Mouse (Mus musculus) kidney, embryonic 16.5 days (tissue): ENCODE results near the gene Sh3bgrl3. TPM values are rescaled to one million over a fixed set of nuclear protein-coding genes. Genes with fewer than 3 reads are reported as not detected.

ENCODE experiments used
- ATAC-seq: fragments of 200-750 bp; cut with Nextera tagmentation; 2 replicates; pipeline ENCODE4 v1.8.0; 2017; ENCODE audit warnings: moderate TSS enrichment; ENCODE audit not compliant: low FRiP score, low TSS enrichment
- H3K27ac ChIP-seq: fragments of 300-500 bp; sonication (generic); 2 replicates; pipeline ENCODE4 v1.5.1; 2014; ENCODE audit warnings: low read length
- H3K27me3 ChIP-seq: fragments of 300-500 bp; sonication (generic); 2 replicates; pipeline ENCODE4 v1.6.1; 2014; ENCODE audit warnings: low read length, control low read depth, mixed read lengths; ENCODE audit not compliant: insufficient read depth
- H3K36me3 ChIP-seq: fragments of 300-500 bp; sonication (generic); 2 replicates; pipeline ENCODE4 v1.6.1; 2014; ENCODE audit warnings: low read length, control low read depth, mixed read lengths; ENCODE audit not compliant: insufficient read depth
- H3K4me1 ChIP-seq: fragments of 300-500 bp; sonication (generic); 2 replicates; pipeline ENCODE4 v1.6.1; 2014; ENCODE audit warnings: low read length, control low read depth, mixed read lengths; ENCODE audit not compliant: insufficient read depth
- H3K4me2 ChIP-seq: fragments of 300-500 bp; sonication (generic); replicated peaks from 2 replicates; pipeline ENCODE4 v1.6.1; 2014; ENCODE audit warnings: low read depth, low read length
- H3K4me3 ChIP-seq: fragments of 300-500 bp; sonication (generic); 2 replicates; pipeline ENCODE4 v1.5.1; 2014; ENCODE audit warnings: mild to moderate bottlenecking, low read length
- H3K9ac ChIP-seq: fragments of 300-500 bp; sonication (generic); replicated peaks from 2 replicates; pipeline ENCODE4 v1.6.1; 2014; ENCODE audit warnings: low read length
- H3K9me3 ChIP-seq: fragments of 300-500 bp; sonication (generic); 2 replicates; pipeline ENCODE4 v1.6.1; 2016; ENCODE audit warnings: low read length, control low read depth
- WGBS: fragments of 180-500 bp; shearing (Covaris S2); extraction: QIAGEN DNeasy Blood & Tissue Kit; methylation state at CpG from one replicate; pipeline ENCODE4 v1.1.7; 2014; 5-methylcytosine and 5-hydroxymethylcytosine counted together
- polyA plus RNA-seq: library from polyadenylated mRNA; unstranded; fragments of >200 nt; fragmentation: Nextera tagmentation; extraction: Ambion mirVana; gene quantifications from 2 replicates; pipeline ENCODE4 v1.2.1, GENCODE M21; 2015

Gene Sh3bgrl3
- polyA plus RNA-seq, 1 experiment from 2014 or later, result 389 TPM

DNA sequence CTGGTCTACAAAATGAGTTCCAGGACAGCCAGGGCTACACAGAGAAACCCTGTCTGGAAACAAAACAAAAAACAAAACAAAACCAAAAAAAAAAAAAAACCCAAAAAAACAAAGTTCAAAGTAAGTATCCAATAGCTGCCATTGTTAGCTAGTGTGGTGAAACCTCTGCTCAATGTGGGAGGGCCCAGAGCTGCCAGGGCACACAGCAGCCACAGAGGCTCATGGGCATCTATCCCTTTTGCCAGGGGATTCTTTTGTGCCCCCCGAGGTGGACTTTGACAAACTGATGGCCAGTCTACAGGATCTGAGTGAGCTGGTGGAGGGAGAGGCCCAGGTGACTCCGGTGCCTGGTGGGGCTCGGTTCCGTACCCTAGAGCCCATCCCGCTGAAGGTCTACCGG lies 5.4 kb downstream of the Sh3bgrl3 start:
- Histone ChIP-seq H3K27ac (no peak overlapping the region), H3K27me3 (no peaks in the 10 kb centered on the region), H3K4me3 (no peak overlapping the region), H3K4me1 (peaks cover 26% of the 10 kb centered on the region), H3K36me3 (no peaks in the 10 kb centered on the region), H3K4me2 (no peak overlapping the region), H3K9me3 (no peaks in the 10 kb centered on the region), H3K9ac (no peak overlapping the region)
- 96% methylated on average over 6 of the region's 6 CpGs for WGBS
- ATAC-seq, result no peak

- WGBS, result 43% methylated on average over 3 of the region's 3 CpGs
- no peak overlapping the region for H3K9ac ChIP-seq
- no peaks in the 10 kb centered on the region for H3K27me3 ChIP-seq
- no peak for ATAC-seq
- H3K36me3 ChIP-seq, result no peaks in the 10 kb centered on the region
- no peaks in the 10 kb centered on the region for H3K9me3 ChIP-seq
- H3K4me3 ChIP-seq, result no peak overlapping the region
- H3K4me1 ChIP-seq, result peaks cover 17% of the 10 kb centered on the region
- H3K4me2 ChIP-seq, result no peak overlapping the region
- no peak overlapping the region for H3K27ac ChIP-seq
Observed at GRCm38 (mm10) chr4:134122281-134122680, 6.3 kb downstream of the Sh3bgrl3 start.

- 36% methylated on average over 4 of the region's 4 CpGs for WGBS
- Histone ChIP-seq H3K27ac (no peak overlapping the region), H3K9ac (no peak overlapping the region), H3K9me3 (no peaks in the 10 kb centered on the region), H3K4me2 (no peak overlapping the region), H3K4me1 (peaks cover 11% of the 10 kb centered on the region; the same call in 1 of the 2 replicates), H3K36me3 (no peaks in the 10 kb centered on the region), H3K4me3 (no peak overlapping the region), H3K27me3 (no peaks in the 10 kb centered on the region)
- ATAC-seq, result no peak
Observed at GRCm38 (mm10) chr4:134121571-134121970, 7.0 kb downstream of the Sh3bgrl3 start.

DNA sequence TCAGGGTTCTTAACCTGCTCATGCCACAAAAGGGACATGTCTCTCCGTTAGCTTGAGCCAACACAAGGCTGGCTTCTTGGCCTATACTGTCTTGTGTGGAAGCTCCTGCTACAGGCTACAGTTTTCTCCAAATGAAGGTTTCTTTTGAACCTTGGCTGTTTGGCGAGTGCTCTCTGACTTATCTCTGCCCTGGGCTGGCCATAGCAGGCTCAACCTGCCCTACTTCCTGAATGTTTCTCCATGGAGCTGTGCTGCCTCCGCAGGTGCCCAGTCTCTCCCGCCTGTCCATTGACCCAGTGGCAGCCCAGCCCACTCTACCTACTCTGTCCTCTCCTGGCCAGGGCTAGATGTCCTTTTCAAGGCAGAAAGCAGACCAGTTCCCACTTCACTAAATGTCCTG lies 7.7 kb downstream of the Sh3bgrl3 start:
- H3K27ac ChIP-seq, result no peak overlapping the region
- 0 out of 2 replicates have a peak overlapping the region, but pooled peaks have one; percentile 32 for H3K9ac ChIP-seq
- H3K4me1 ChIP-seq, result peaks cover 11% of the 10 kb centered on the region; the same call in 1 of the 2 replicates
- no peak overlapping the region for H3K4me3 ChIP-seq
- ATAC-seq, result no peak
- H3K36me3 ChIP-seq, result no peaks in the 10 kb centered on the region
- whole genome bisulfite sequencing, result 81% methylated on average over 4 of the region's 4 CpGs
- H3K9me3 ChIP-seq, result no peaks in the 10 kb centered on the region
- H3K27me3 ChIP-seq, result no peaks in the 10 kb centered on the region
- no peak overlapping the region for H3K4me2 ChIP-seq

GRCm38 (mm10) chr4:134120192-134120805 lies 8.3 kb downstream of the Sh3bgrl3 start:
- peaks cover 11% of the 10 kb centered on the region; the same call in 1 of the 2 replicates for H3K4me1 ChIP-seq
- no peak overlapping the region for H3K9ac ChIP-seq
- H3K27me3 ChIP-seq, result no peaks in the 10 kb centered on the region
- H3K9me3 ChIP-seq, result no peaks in the 10 kb centered on the region
- 69% methylated on average over 6 of the region's 6 CpGs for WGBS
- H3K4me3 ChIP-seq, result no peak overlapping the region
- ATAC-seq, result no peak
- no peaks in the 10 kb centered on the region for H3K36me3 ChIP-seq
- no peak overlapping the region for H3K27ac ChIP-seq
- no peak overlapping the region for H3K4me2 ChIP-seq

DNA sequence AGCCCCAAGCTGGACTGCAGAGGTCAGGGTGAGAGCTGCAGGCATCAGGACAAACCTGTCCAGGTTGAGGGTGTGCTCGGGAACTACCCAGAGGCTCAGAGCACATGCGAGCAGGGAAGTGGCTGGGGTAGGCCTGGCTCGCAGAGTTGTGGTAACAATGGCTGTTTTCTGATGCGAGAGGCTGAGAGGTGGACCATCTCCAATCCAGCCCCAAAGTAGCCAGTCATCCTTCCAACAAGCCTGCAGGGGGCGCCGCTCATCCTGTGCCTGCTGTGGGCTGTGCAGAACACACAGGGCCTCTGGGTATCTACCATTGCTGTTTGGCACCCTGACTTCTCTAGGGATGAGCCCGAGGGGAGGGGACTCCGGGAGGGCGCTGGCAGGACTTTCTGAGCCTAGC lies 8.9 kb downstream of the Sh3bgrl3 start:
- ATAC-seq, result no peak
- Histone ChIP-seq H3K4me2 (no peak overlapping the region), H3K4me1 (peaks cover 11% of the 10 kb centered on the region; the same call in 1 of the 2 replicates), H3K4me3 (no peak overlapping the region), H3K9ac (no peak overlapping the region), H3K36me3 (no peaks in the 10 kb centered on the region), H3K27me3 (no peaks in the 10 kb centered on the region), H3K27ac (no peak overlapping the region), H3K9me3 (no peaks in the 10 kb centered on the region)
- WGBS, result 74% methylated on average over 9 of the region's 9 CpGs

- no peak for ATAC-seq
- Histone ChIP-seq H3K27ac (no peak overlapping the region), H3K9me3 (no peaks in the 10 kb centered on the region), H3K4me3 (no peak overlapping the region), H3K36me3 (no peaks in the 10 kb centered on the region), H3K27me3 (no peaks in the 10 kb centered on the region), H3K9ac (no peak overlapping the region), H3K4me2 (no peak overlapping the region), H3K4me1 (peaks cover 11% of the 10 kb centered on the region; the same call in 1 of the 2 replicates)
- WGBS, result 63% methylated on average over 5 of the region's 5 CpGs
Observed at GRCm38 (mm10) chr4:134119042-134119441, 9.5 kb downstream of the Sh3bgrl3 start.

GRCm38 (mm10) chr4:134118126-134118800 lies 10.3 kb downstream of the Sh3bgrl3 start:
- no peak overlapping the region for H3K4me3 ChIP-seq
- no peaks in the 10 kb centered on the region for H3K36me3 ChIP-seq
- H3K27ac ChIP-seq, result no peak overlapping the region
- H3K9me3 ChIP-seq, result no peaks in the 10 kb centered on the region
- no peak overlapping the region for H3K4me2 ChIP-seq
- H3K27me3 ChIP-seq, result no peaks in the 10 kb centered on the region
- WGBS, result 61% methylated on average over 14 of the region's 14 CpGs
- H3K9ac ChIP-seq, result no peak overlapping the region
- peaks cover 11% of the 10 kb centered on the region for H3K4me1 ChIP-seq
- ATAC-seq, result no peak

DNA sequence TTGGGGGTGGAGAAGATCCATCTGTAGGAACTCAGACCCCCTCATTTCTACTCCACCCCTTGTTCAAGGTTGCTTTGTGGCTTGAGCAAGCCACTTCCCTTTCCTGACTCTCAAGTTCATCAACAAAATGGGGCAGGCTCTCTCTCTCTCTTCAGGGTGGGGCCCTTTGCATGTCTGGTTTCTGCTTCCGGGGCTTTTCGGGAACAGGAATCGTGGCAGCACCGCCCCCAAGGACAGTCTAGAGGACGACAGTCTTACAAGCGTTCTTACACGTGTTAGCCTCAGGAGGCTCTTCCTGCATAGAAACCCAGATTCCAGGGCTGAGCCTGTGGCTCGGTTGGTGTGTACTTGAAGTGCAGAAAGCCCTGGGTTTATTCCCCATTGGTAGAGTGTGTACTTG lies 11.6 kb downstream of the Sh3bgrl3 start:
- H3K27ac ChIP-seq, result no peak overlapping the region
- H3K9me3 ChIP-seq, result no peaks in the 10 kb centered on the region
- peaks cover 7% of the 10 kb centered on the region for H3K4me1 ChIP-seq
- no peaks in the 10 kb centered on the region for H3K36me3 ChIP-seq
- no peaks in the 10 kb centered on the region for H3K27me3 ChIP-seq
- H3K9ac ChIP-seq, result no peak overlapping the region
- ATAC-seq, result no peak
- no peak overlapping the region for H3K4me3 ChIP-seq
- 81% methylated on average over 8 of the region's 8 CpGs for WGBS
- H3K4me2 ChIP-seq, result no peak overlapping the region

GRCm38 (mm10) chr4:134116501-134116900 lies 12.1 kb downstream of the Sh3bgrl3 start:
- Histone ChIP-seq H3K9me3 (no peaks in the 10 kb centered on the region), H3K4me3 (no peak overlapping the region), H3K9ac (no peak overlapping the region), H3K4me1 (peaks cover 4% of the 10 kb centered on the region), H3K27me3 (no peaks in the 10 kb centered on the region), H3K27ac (no peak overlapping the region), H3K36me3 (no peaks in the 10 kb centered on the region), H3K4me2 (no peak overlapping the region)
- no peak for ATAC-seq
- WGBS, result 61% methylated on average over 2 of the region's 2 CpGs
